Mouse (Mus musculus) C3H10T1/2 (cell line): ENCODE results near the gene Ppp1r37. TPM values are rescaled to one million over a fixed set of nuclear protein-coding genes. Genes with fewer than 3 reads are reported as not detected.

ENCODE experiments used
- polyA plus RNA-seq, 2 experiments: library from polyadenylated mRNA; unstranded; fragments of >200 nt; fragmentation: generic; extraction: Trizol; gene quantifications; one replicate each; pipeline ENCODE4 v1.2.1; 2012; ENCODE audit warnings: missing spikeins in 2 of 2

The Ppp1r37 gene
- 10 to 100 TPM; 33.3 to 45.0 TPM for polyA plus RNA-seq

GRCm38 (mm10) chr7:19562643-19563410, at the start of gene Ppp1r37:
Ppp1r37 (minus strand) TSS chr7:19563076.

DNA sequence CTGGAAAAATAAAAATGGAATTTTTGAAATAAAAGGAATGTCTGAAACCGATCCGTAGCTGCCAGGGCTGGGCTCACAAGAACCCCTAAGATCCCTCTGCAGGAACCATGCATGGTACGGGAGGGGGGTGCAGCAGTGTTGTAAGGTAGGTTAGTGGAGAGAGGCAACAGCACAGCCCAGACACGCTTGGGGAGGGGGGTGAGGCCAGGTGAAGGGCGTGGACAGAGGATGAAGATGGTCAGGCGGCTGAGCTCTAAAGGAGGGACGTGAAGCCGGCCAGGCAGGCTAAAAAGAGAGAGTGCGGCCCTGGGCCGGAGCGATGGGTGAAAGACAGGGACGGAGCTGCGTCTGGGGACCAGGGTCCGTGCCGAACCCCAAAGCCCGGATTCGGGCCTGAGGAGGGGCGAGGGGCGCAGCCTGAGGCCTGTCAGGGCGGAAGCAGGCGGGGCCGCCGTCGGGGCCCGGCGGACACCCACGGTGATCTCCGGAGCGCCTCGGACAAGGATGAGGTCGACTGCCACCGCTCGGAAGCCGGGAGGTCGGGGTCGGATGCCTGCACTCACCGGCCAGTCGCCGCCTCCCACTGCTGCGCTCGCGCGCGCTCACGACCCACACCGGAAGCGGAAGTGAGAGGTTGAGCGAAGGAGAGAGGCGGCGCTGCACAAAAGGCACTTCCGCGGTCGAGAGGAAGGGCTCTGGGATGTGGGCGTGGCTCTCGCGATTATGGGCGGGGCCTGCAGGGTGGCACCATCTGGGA, 41.2 kb upstream of the Ppp1r37 start, which contains the start of gene Clasrp:
Gene Clasrp, minus strand, starts transcription at position 638 of the 757 bp plus-strand sequence.

DNA sequence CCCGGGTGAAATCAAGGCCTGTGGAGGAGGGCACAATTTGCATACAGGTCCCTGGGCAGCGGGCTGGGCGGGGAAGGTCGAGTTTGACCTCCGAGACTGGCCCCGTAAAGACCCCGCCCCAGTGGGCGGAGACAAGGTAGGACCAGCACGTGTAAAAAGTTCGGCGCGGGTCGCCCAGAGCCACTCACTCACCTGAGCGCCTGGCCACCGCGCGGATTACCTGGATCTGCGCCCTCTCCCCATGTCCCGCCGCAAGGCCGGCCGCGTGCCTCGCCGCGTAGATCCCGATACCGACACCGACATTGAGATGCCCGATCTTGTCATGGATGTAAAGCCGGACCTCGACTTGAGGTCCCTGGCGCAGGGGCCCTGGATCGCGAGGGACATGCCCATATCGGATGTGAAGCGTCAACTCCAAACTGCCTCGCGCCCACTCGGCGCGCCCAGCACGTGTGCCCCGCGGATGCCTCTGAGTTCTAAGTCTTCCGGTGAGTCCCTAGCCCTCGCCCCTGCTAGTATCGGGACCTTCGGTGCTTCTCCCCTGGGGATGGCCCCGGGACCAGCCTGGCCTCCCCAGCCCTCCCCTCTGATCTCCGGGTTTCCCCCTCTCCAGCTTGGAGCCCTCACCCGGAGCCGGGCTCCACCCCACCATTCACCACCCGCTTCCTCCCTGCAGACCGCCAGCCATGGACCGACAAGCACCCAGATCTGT, 14.4 kb upstream of the Ppp1r37 start, which contains the start of the genes Zfp296 and Gemin7:
Gene Zfp296, plus strand, starts transcription at position 147 of the 712 bp plus-strand sequence.
Gene Gemin7, minus strand, starts transcription at position 455 of the 712 bp plus-strand sequence.

GRCm38 (mm10) chr7:19517652-19518365, 45.1 kb downstream of the Ppp1r37 start, which contains the start of gene Nkpd1:
Nkpd1 (plus strand) TSS chr7:19517838.

DNA sequence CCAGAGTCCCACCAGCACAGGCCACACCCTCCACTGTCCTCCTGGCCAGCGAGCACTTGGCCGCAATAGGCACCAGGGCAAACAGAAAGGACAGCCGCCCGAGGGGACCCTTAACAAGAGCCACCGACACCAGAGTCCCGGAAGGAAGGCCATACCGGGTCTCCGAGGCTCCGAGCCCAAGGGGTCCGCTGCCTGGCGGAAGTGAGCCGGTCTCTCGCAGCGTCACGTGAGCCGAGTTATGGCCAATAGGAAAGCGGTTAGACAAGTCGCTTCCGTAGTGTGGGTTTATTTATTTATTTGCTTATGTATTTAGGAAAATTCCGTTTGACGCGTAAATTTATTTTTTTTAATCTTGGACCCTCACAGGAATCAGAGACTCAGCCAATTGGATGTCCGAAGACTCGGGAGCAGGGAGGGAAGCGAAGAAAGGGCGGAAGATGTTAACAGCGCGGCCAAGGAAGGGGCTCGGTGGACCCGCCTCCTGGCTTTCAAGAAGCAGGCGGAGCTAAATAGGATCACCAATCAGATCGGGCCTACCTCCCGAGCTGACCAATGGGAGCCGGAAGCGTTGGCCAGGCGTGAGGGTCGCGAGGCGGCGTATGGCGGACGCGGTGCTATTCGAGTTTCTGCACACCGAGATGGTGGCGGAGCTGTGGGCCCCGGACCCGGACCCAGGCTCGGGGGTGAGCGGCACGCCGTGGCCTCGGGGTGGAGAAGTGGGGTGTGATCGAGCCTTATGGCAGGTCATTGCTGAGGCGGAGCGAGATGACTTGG, 54.5 kb downstream of the Ppp1r37 start, which contains the start of the genes Bloc1s3 and Trappc6a:
Gene Bloc1s3, minus strand, starts transcription at position 218 of the 774 bp plus-strand sequence.
Gene Trappc6a, plus strand, starts transcription at position 246 of the 774 bp plus-strand sequence.

Other genes with a start within 250 kb of the Ppp1r37 start
- 100 to 1,000 TPM in 1 of 2 experiments, 10 to 100 TPM in 1; 85.1 to 272 TPM for gene Ercc1, start 218.3 kb downstream of the Ppp1r37 start, polyA plus RNA-seq
- gene Cd3eap, start 203.6 kb downstream of the Ppp1r37 start, polyA plus RNA-seq = 10 to 100 TPM in 1 of 2 experiments, 1 to 10 TPM in 1; 9.0 to 24.5 TPM
- gene Ppp1r13l, start 203.3 kb downstream of the Ppp1r37 start, polyA plus RNA-seq = 1 to 10 TPM; 7.3 to 7.9 TPM
- gene Ercc2, start 181.1 kb downstream of the Ppp1r37 start, polyA plus RNA-seq = 10 to 100 TPM in 1 of 2 experiments, 1 to 10 TPM in 1; 6.7 to 12.5 TPM
- gene Klc3, start 159.0 kb downstream of the Ppp1r37 start, polyA plus RNA-seq = 1 to 10 TPM in 1 of 2 experiments, under 1 TPM in 1; 0.61 to 2.7 TPM
- gene Ckm, start 158.3 kb downstream of the Ppp1r37 start, polyA plus RNA-seq = under 1 TPM in 1 of 2 experiments, not detected in 1; 0.05 TPM
- 10 to 100 TPM in 1 of 2 experiments, 1 to 10 TPM in 1; 7.2 to 16.0 TPM for gene Mark4, start 104.3 kb downstream of the Ppp1r37 start, polyA plus RNA-seq
- gene Exoc3l2, start 99.7 kb downstream of the Ppp1r37 start, polyA plus RNA-seq = under 1 TPM; 0.06 to 0.08 TPM
- 1 to 10 TPM; 2.8 to 7.6 TPM for gene Bloc1s3, start 54.7 kb downstream of the Ppp1r37 start, polyA plus RNA-seq
- 100 to 1,000 TPM in 1 of 2 experiments, 10 to 100 TPM in 1; 46.3 to 112 TPM for gene Trappc6a, start 54.7 kb downstream of the Ppp1r37 start, polyA plus RNA-seq
- gene Nkpd1, start 45.2 kb downstream of the Ppp1r37 start, polyA plus RNA-seq = under 1 TPM; 0.01 to 0.32 TPM
- gene Zfp296, start 14.2 kb upstream of the Ppp1r37 start, polyA plus RNA-seq = under 1 TPM in 1 of 2 experiments, not detected in 1; 0.07 TPM
- 100 to 1,000 TPM; 127 to 141 TPM for gene Gemin7, start 14.5 kb upstream of the Ppp1r37 start, polyA plus RNA-seq
- gene Clasrp, start 41.4 kb upstream of the Ppp1r37 start, polyA plus RNA-seq = 10 to 100 TPM; 11.9 to 28.1 TPM
- 10 to 100 TPM; 11.9 to 33.1 TPM for gene Relb, start 66.4 kb upstream of the Ppp1r37 start, polyA plus RNA-seq
- 10 to 100 TPM; 82.8 to 99.6 TPM for gene Clptm1, start 102.0 kb upstream of the Ppp1r37 start, polyA plus RNA-seq
- gene Apoc2, start 114.9 kb upstream of the Ppp1r37 start, polyA plus RNA-seq = under 1 TPM in 1 of 2 experiments, not detected in 1; 0.94 TPM
- not detected for gene Gm44805, start 118.3 kb upstream of the Ppp1r37 start, polyA plus RNA-seq
- 1 to 10 TPM in 1 of 2 experiments, not detected in 1; 4.6 TPM for gene Apoc4, start 118.4 kb upstream of the Ppp1r37 start, polyA plus RNA-seq
- 10 to 100 TPM in 1 of 2 experiments, not detected in 1; 23.3 TPM for gene Apoc1, start 129.6 kb upstream of the Ppp1r37 start, polyA plus RNA-seq
- 10 to 100 TPM in 1 of 2 experiments, under 1 TPM in 1; 0.54 to 25.5 TPM for gene Apoe, start 136.1 kb upstream of the Ppp1r37 start, polyA plus RNA-seq
- 100 to 1,000 TPM in 1 of 2 experiments, 10 to 100 TPM in 1; 73.6 to 172 TPM for gene Tomm40, start 152.4 kb upstream of the Ppp1r37 start, polyA plus RNA-seq
- 10 to 100 TPM; 10.7 to 22.9 TPM for gene Nectin2, start 187.4 kb upstream of the Ppp1r37 start, polyA plus RNA-seq
- gene Bcam, start 207.9 kb upstream of the Ppp1r37 start, polyA plus RNA-seq = under 1 TPM; 0.04 to 0.12 TPM
- under 1 TPM in 1 of 2 experiments, not detected in 1; 0.06 TPM for gene Cblc, start 233.7 kb upstream of the Ppp1r37 start, polyA plus RNA-seq